Mouse (Mus musculus) heart, adult 2 months (tissue): ENCODE results near the gene Kmt2c. TPM values are rescaled to one million over a fixed set of nuclear protein-coding genes. Genes with fewer than 3 reads are reported as not detected.

Experiments
- DNase-seq, 2 experiments: peaks; one replicate each; pipeline ENCODE4 v3.0.0; 2021
- H3K27ac ChIP-seq: fragments of 200-600 bp; 2 replicates; pipeline ENCODE4 v1.8.1; 2022
- H3K27me3 ChIP-seq: fragments of 200-500 bp; 2 replicates; pipeline ENCODE4 v1.6.1; 2012; ENCODE audit warnings: mild to moderate bottlenecking, low read length, inconsistent platforms, mixed read lengths; ENCODE audit not compliant: control insufficient read depth, insufficient read depth
- H3K36me3 ChIP-seq: fragments of 200-500 bp; 2 replicates; pipeline ENCODE4 v1.6.1; 2012; ENCODE audit warnings: low read length, inconsistent platforms; ENCODE audit not compliant: control insufficient read depth, insufficient read depth
- H3K4me1 ChIP-seq: fragments of 200-500 bp; 2 replicates; pipeline ENCODE4 v1.6.1; 2011; ENCODE audit warnings: low read length; ENCODE audit not compliant: control insufficient read depth, insufficient read depth
- H3K4me3 ChIP-seq: fragments of 200-600 bp; 2 replicates; pipeline ENCODE4 v1.8.1; 2022
- H3K79me2 ChIP-seq: fragments of 200-500 bp; replicated peaks from 2 replicates; pipeline ENCODE4 v1.6.1; 2012; ENCODE audit warnings: mild to moderate bottlenecking, inconsistent platforms, low read length, moderate library complexity, mixed read lengths; ENCODE audit not compliant: control insufficient read depth, insufficient read depth
- H3K9ac ChIP-seq: fragments of 200-500 bp; 2 replicates; pipeline ENCODE4 v1.6.1; 2012; ENCODE audit warnings: low read depth, mild to moderate bottlenecking, control low read depth, inconsistent platforms, low read length, mixed read lengths
- CTCF ChIP-seq: fragments of 200-600 bp; IDR thresholded peaks from 2 replicates; pipeline ENCODE4 v1.8.1; 2022; ENCODE audit warnings: antibody characterized with exemption, mild to moderate bottlenecking, moderate library complexity
- EP300 ChIP-seq: fragments of 200-500 bp; IDR thresholded peaks from 2 replicates; pipeline ENCODE4 v1.6.1; 2011; ENCODE audit warnings: low read depth, low read length, control low read depth; ENCODE audit not compliant: insufficient read depth
- POLR2A ChIP-seq: fragments of 200-500 bp; IDR thresholded peaks from 2 replicates; pipeline ENCODE4 v1.6.1; 2011; ENCODE audit warnings: mild to moderate bottlenecking, low read depth, low read length, control low read depth; ENCODE audit not compliant: insufficient read depth
- WGBS: fragments of 180-500 bp; shearing (Covaris S2); methylation state at CpG from one replicate; pipeline ENCODE4 v1.1.7; 2018; 5-methylcytosine and 5-hydroxymethylcytosine counted together
- intact Hi-C: fragments of 180-260 bp; cut with DNase I; formaldehyde crosslinking; loops from one replicate; pipeline ENCODE4 v1.15.1; 2025
- long read RNA-seq: library from polyadenylated mRNA; stranded (forward); transcript quantifications from one replicate; pipeline ENCODE4 v2.0.0, GENCODE M21; 2021
- polyA plus RNA-seq: library from polyadenylated mRNA; depleted of rRNA; stranded (reverse); fragments of >200 nt; gene quantifications from 2 replicates; pipeline ENCODE4 v1.2.3, GENCODE M21; 2012; rRNA removed
- total RNA-seq, 2 experiments: library from RNA; stranded (reverse); gene quantifications; 2 replicates each; pipeline ENCODE4 v1.2.3; 2021

The Kmt2c gene
- total RNA-seq, result 10 to 100 TPM; 43.0 to 44.0 TPM
- 11.6 and 18.0 TPM in 2 replicates for polyA plus RNA-seq
- long read RNA-seq, partial matches to known transcripts, result 4 of 8 reads
- long read RNA-seq, other reads (novel, unspliced or antisense), result 4 of 8 reads

DNA sequence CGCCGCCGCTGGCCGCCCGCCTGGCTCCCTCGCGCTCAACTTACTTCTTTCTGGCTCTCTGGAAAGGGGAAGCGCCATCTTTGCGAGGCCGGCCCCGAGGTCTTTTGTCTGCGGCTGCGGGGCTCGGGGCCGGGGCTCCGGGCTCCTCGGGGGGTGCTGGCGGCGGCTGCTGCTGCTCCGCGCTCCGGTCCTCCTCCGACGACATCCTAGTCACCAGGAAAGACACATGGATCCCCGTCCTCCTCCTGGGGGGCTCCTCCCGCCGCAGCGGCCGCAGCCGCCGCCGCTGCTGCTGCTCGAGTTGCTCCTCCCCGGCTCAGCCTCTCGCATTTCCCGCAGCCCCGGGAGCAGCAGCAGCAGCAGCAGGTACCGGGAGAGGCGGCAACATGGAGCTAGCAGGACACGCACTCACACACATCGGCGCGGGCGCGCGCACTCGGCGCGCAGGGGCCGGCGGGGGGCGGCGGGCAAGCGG lies at the start of gene Kmt2c:
Kmt2c (minus strand) TSS at position 438 of the 475 bp plus-strand sequence.
- no peak for DNase-seq
- TF ChIP-seq POLR2A (peak; percentile 72), EP300 (no peak)
- Histone ChIP-seq H3K79me2 (peaks cover 4% of the 10 kb centered on the region; the same call in 1 of the 2 replicates), H3K27me3 (no peaks in the 10 kb centered on the region), H3K4me3 (peak within 1 kb of the TSS; percentile 93), H3K36me3 (peaks cover 7% of the 10 kb centered on the region), H3K9ac (peak within 1 kb of the TSS; percentile 100), H3K27ac (peak within 1 kb of the TSS; percentile 99), H3K4me1 (peaks cover 2% of the 10 kb centered on the region)
- intact Hi-C loops, result loop anchor here (5.0 kb wide), 3 partner anchors 61 to 209 kb away; partner anchors contain the start of gene Xrcc2
- WGBS, result 2% methylated on average over 46 of the region's 54 CpGs

DNA sequence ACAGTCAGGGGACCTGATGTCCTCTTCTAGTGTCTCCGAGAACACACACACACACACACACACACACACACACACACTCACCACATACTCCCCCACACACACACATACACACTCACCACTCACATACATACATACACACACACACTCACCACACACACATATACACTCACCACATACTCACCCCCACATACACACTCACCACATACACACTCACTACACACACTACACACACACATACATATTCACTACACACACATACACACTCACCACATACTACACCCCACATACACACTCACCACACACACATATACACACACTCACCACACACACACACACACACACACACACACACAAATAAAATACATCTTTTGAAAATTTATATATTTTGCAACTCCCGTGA lies 48.3 kb upstream of the Kmt2c start:
- DNase-seq, result no peak
- no peaks in the 10 kb centered on the region for H3K79me2 ChIP-seq
- no peaks in the 10 kb centered on the region for H3K4me1 ChIP-seq
- no peak overlapping the region for H3K27ac ChIP-seq
- no peaks in the 10 kb centered on the region for H3K27me3 ChIP-seq
- TF ChIP-seq EP300 (no peak), CTCF (no peak), POLR2A (no peak)
- intact Hi-C loops, result no loop called here
- no peaks in the 10 kb centered on the region for H3K36me3 ChIP-seq
- H3K9ac ChIP-seq, result no peak overlapping the region
- H3K4me3 ChIP-seq, result no peak overlapping the region
- 86% methylated on average over 2 of the region's 2 CpGs for WGBS

DNA sequence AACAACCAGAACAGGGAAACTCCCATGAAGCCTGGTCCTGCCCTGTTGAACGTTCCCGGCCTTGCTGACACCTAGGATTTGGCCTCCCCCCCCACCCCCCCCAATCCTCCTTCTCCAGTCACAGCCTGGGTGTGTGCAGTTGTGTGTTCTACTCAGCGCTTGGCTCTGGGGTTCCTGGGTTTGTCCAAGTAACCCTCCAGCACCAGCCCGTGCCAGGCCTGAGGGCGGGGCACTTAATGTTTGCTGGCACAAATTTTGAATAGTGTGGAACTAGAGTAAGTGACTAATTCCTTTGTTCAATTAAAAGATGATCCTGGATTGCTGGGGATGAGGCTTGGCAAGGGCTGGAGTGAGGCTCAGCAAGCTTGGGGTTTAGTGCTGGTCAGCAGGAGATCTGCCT lies 46.0 kb upstream of the Kmt2c start:
- Histone ChIP-seq H3K27me3 (no peaks in the 10 kb centered on the region), H3K79me2 (no peaks in the 10 kb centered on the region), H3K27ac (no peak overlapping the region), H3K36me3 (no peaks in the 10 kb centered on the region), H3K9ac (no peak overlapping the region), H3K4me3 (no peak overlapping the region), H3K4me1 (no peaks in the 10 kb centered on the region)
- WGBS, result 70% methylated on average over 5 of the region's 5 CpGs
- TF ChIP-seq EP300 (no peak), POLR2A (no peak), CTCF (no peak)
- DNase-seq, result peak; percentile 42 to 45
- intact Hi-C loops, result no loop called here

DNA sequence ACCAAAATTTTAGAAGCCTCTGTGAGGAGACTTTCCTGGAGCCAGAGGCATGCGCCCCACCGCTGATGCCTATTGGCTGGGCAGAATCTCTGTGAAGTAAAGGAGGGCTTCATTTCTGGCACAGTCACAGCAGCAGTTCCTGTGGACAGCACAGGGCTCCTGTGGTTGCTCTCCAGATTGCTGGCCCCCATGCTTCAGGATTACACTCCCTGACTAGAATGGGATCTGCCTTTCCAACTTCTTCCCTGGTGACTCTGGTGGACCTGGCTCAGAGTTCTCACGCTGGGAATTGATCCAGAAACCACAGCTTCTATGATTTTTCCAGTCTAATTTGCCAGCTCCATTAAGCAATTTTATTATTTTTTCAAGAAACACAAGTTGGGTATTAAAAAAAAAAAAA lies 45.5 kb upstream of the Kmt2c start:
- Histone ChIP-seq H3K79me2 (no peaks in the 10 kb centered on the region), H3K4me1 (no peaks in the 10 kb centered on the region), H3K27ac (no peak overlapping the region), H3K9ac (no peak overlapping the region), H3K36me3 (no peaks in the 10 kb centered on the region), H3K27me3 (no peaks in the 10 kb centered on the region), H3K4me3 (no peak overlapping the region)
- WGBS, result 68% methylated on average over 3 of the region's 3 CpGs
- intact Hi-C loops, result no loop called here
- peak; percentile 71 to 73 for DNase-seq
- TF ChIP-seq EP300 (no peak), POLR2A (no peak), CTCF (no peak)

DNA sequence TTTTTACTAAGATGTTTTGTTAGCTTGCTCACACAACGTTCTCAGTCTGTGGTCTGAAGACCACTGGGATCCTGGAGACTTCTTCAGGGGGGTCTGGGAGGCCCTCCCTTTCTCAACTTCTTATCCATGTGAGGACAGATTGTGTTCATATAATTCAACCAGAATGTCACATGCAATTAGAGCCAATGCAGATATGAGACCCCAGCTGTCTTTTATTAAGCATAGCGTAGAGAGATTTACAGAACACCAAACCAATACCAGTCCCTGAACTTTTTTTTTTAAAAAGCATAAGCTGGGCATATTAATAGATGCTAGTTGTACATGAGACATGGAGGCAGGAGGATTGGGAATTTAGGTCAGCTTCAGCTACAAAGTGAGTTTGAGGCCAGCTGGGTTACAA lies 43.1 kb upstream of the Kmt2c start:
- no peak for TF ChIP-seq CTCF
- TF ChIP-seq EP300, result no peak
- TF ChIP-seq POLR2A, result no peak
- DNase-seq, result no peak
- WGBS, result 70% methylated on average over 2 of the region's 2 CpGs
- H3K27me3 ChIP-seq, result no peaks in the 10 kb centered on the region
- intact Hi-C loops, result no loop called here
- H3K4me3 ChIP-seq, result no peak overlapping the region
- no peaks in the 10 kb centered on the region for H3K79me2 ChIP-seq
- H3K36me3 ChIP-seq, result no peaks in the 10 kb centered on the region
- H3K4me1 ChIP-seq, result no peaks in the 10 kb centered on the region
- no peak overlapping the region for H3K27ac ChIP-seq
- no peak overlapping the region for H3K9ac ChIP-seq

DNA sequence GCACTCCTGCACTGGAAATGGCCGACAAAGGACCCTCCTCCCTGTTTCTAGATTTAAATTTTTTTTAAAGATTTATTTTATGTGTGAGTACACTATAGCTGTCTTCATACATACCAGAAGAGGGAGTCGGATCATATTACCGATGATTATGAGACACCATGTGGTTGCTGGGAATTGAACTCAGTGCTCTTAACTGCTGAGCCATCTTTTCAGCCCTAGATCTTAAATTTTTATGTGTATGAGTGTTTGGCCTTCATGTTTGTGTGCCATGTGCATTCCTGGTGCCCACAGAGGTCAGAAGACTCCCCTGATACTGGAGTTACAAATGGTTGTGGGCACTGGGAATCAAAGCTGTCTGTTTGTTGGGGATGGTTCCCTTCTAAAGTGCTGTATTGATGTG lies 42.3 kb upstream of the Kmt2c start:
- no peaks in the 10 kb centered on the region for H3K79me2 ChIP-seq
- no peak overlapping the region for H3K27ac ChIP-seq
- 84% methylated on average over 3 of the region's 3 CpGs for WGBS
- H3K27me3 ChIP-seq, result no peaks in the 10 kb centered on the region
- TF ChIP-seq EP300 (no peak), CTCF (no peak), POLR2A (no peak)
- DNase-seq, result no peak
- no peak overlapping the region for H3K4me3 ChIP-seq
- no peaks in the 10 kb centered on the region for H3K36me3 ChIP-seq
- H3K9ac ChIP-seq, result no peak overlapping the region
- no peaks in the 10 kb centered on the region for H3K4me1 ChIP-seq
- intact Hi-C loops, result no loop called here
